Mouse (Mus musculus): ENCODE measurements around the gene Rxrg. TPM values are rescaled to one million over a fixed set of nuclear protein-coding genes. Genes with fewer than 3 reads are reported as not detected.
A peak's percentile ranks its signal among the peaks of the same experiment; 100 is the strongest.

Rxrg gene
- 10 to 100 TPM; 55.0 to 69.1 TPM for total RNA-seq (2021)

- intact Hi-C loops (cut with DNase I), result no loop called here
- DNase-seq, result peak; percentile 28 to 47
These were observed at the start of gene Rxrg for GRCm38 (mm10) chr1:167598255-167599081. TSS of gene Rxrg (plus strand) at chr1:167598384.

- intact Hi-C loops (cut with DNase I), result no loop called here
- no peak for DNase-seq
These were observed 48.9 kb upstream of the Rxrg start for GRCm38 (mm10) chr1:167549324-167549723.

- intact Hi-C loops (cut with DNase I), result no loop called here
- DNase-seq, result peak; percentile 4 to 12
These were observed 46.6 kb upstream of the Rxrg start for GRCm38 (mm10) chr1:167551601-167552000.

- no peak for DNase-seq
These were observed 44.1 kb upstream of the Rxrg start for GRCm38 (mm10) chr1:167553959-167554526.

GRCm38 (mm10) chr1:167566571-167566970 lies 31.6 kb upstream of the Rxrg start:
- intact Hi-C loops (cut with DNase I), result no loop called here
- DNase-seq, result no peak

More at GRCm38 (mm10) chr1:167553959-167554526, 44.1 kb upstream of the Rxrg start:
- intact Hi-C loops (cut with DNase I), result no loop called here

GRCm38 (mm10) chr1:167579131-167579530 lies 19.1 kb upstream of the Rxrg start:
- intact Hi-C loops (cut with DNase I), result no loop called here
- DNase-seq, result no peak

GRCm38 (mm10) chr1:167583195-167583594 lies 15.0 kb upstream of the Rxrg start:
- intact Hi-C loops (cut with DNase I), result no loop called here
- DNase-seq, result no peak

- intact Hi-C loops (cut with DNase I), result no loop called here
- no peak for DNase-seq
These were observed 14.3 kb upstream of the Rxrg start for GRCm38 (mm10) chr1:167583888-167584287.

GRCm38 (mm10) chr1:167588747-167589558 lies 9.2 kb upstream of the Rxrg start:
- intact Hi-C loops (cut with DNase I), result no loop called here

GRCm38 (mm10) chr1:167592175-167592574 lies 6.0 kb upstream of the Rxrg start:
- no peak for DNase-seq
- intact Hi-C loops (cut with DNase I), result no loop called here

More at GRCm38 (mm10) chr1:167588747-167589558, 9.2 kb upstream of the Rxrg start:
- no peak for DNase-seq

- intact Hi-C loops (cut with DNase I), result no loop called here
- no peak for DNase-seq
These were observed 1.1 kb downstream of the Rxrg start for GRCm38 (mm10) chr1:167599211-167599735.

- DNase-seq, result no peak
- intact Hi-C loops (cut with DNase I), result no loop called here
These were observed 10.1 kb downstream of the Rxrg start for GRCm38 (mm10) chr1:167608201-167608741.

GRCm38 (mm10) chr1:167617131-167617530 lies 18.9 kb downstream of the Rxrg start:
- intact Hi-C loops (cut with DNase I), result loop anchor here (5.0 kb wide), 1 partner anchor 170 kb away; no protein-coding TSS in a partner anchor

GRCm38 (mm10) chr1:167617995-167618489 lies 19.9 kb downstream of the Rxrg start:
- intact Hi-C loops (cut with DNase I), result loop anchor here (5.0 kb wide), 1 partner anchor 171 kb away; no protein-coding TSS in a partner anchor
- peak; percentile 48 to 68 for DNase-seq

More at GRCm38 (mm10) chr1:167617131-167617530, 18.9 kb downstream of the Rxrg start:
- no peak for DNase-seq

- no peak for DNase-seq
- intact Hi-C loops (cut with DNase I), result loop anchor here (5.0 kb wide), 1 partner anchor 98 kb away; no protein-coding TSS in a partner anchor
These were observed 22.1 kb downstream of the Rxrg start for GRCm38 (mm10) chr1:167620206-167620795.

GRCm38 (mm10) chr1:167625098-167625497 lies 26.9 kb downstream of the Rxrg start:
- DNase-seq, result no peak
- intact Hi-C loops (cut with DNase I), result no loop called here

GRCm38 (mm10) chr1:167631765-167632164 lies 33.6 kb downstream of the Rxrg start:
- intact Hi-C loops (cut with DNase I), result no loop called here
- DNase-seq, result no peak

- DNase-seq, result no peak
- intact Hi-C loops (cut with DNase I), result no loop called here
These were observed 37.5 kb downstream of the Rxrg start for GRCm38 (mm10) chr1:167635702-167636101.

GRCm38 (mm10) chr1:167636948-167637347 lies 38.8 kb downstream of the Rxrg start:
- intact Hi-C loops (cut with DNase I), result loop anchor here (1.0 kb wide), 2 partner anchors 189 to 222 kb away; no protein-coding TSS in a partner anchor
- peak; percentile 50 to 56 for DNase-seq

GRCm38 (mm10) chr1:167638053-167638452 lies 39.9 kb downstream of the Rxrg start:
- peak; percentile 22 to 32 for DNase-seq
- intact Hi-C loops (cut with DNase I), result no loop called here
